Mouse (Mus musculus) CH12.LX (cell line): ENCODE data around the gene Ttn.

Experiments used
- CHD1 ChIP-seq: IDR thresholded peaks from 2 replicates; pipeline ENCODE4 v1.6.1; 2012; ENCODE audit warnings: low read depth, low read length, improper control_type of control experiment, inconsistent platforms
- CTCF ChIP-seq, 2 experiments: IDR thresholded peaks in 1 of 2; conservative IDR thresholded peaks in 1 of 2; 2 replicates each; pipeline ENCODE4 v1.5.1; 2011 to 2012; ENCODE audit warnings: low read depth in 2 of 2, low read length in 2 of 2, improper control_type of control experiment in 1 of 2, inconsistent platforms in 1 of 2, mild to moderate bottlenecking in 1 of 2, moderate library complexity in 1 of 2
- MAX ChIP-seq: IDR thresholded peaks from 2 replicates; pipeline ENCODE4 v1.6.1; 2011; ENCODE audit warnings: low read length, improper control_type of control experiment
- NRF1 ChIP-seq: IDR thresholded peaks from 2 replicates; pipeline ENCODE4 v1.6.1; 2014; ENCODE audit warnings: low read depth, mild to moderate bottlenecking, inconsistent platforms, low read length, improper control_type of control experiment, moderate library complexity

- TF ChIP-seq NRF1 (no peak), CHD1 (no peak), CTCF (conservative IDR thresholded peaks at IDR 0.05 in 1 of 2, IDR thresholded peaks at IDR 0.05 in 1 of 2; ENCODE audit: low read depth in 2 of 2, low read length in 2 of 2) (no peak), MAX (no peak)
These were observed 5.0 kb upstream of the Ttn start for GRCm38 (mm10) chr2:76987317-76987716.
